Mouse (Mus musculus) erythroblast, embryonic 14.5 days (primary cell): ENCODE results near the gene Abi1. TPM values are rescaled to one million over a fixed set of nuclear protein-coding genes. Genes with fewer than 3 reads are reported as not detected.
"Not testable (repeated sequence)": the region's sequence is repeated elsewhere in the genome, so short reads cannot be mapped to it uniquely, and the experiment has no call there.

ENCODE experiments used
- H3K27me3 ChIP-seq: 2 replicates; pipeline ENCODE4 v1.6.1; 2012; ENCODE audit warnings: inconsistent platforms; ENCODE audit not compliant: control insufficient read depth
- H3K36me3 ChIP-seq: 2 replicates; pipeline ENCODE4 v1.6.1; 2012; ENCODE audit warnings: mild to moderate bottlenecking, inconsistent platforms; ENCODE audit not compliant: control insufficient read depth
- H3K4me1 ChIP-seq: 2 replicates; pipeline ENCODE4 v1.6.1; 2012; ENCODE audit warnings: inconsistent platforms; ENCODE audit not compliant: control insufficient read depth
- H3K4me3 ChIP-seq: replicated peaks from 2 replicates; pipeline ENCODE3; 2012; ENCODE audit warnings: moderate library complexity, mild to moderate bottlenecking, inconsistent platforms
- H3K9me3 ChIP-seq: 2 replicates; pipeline ENCODE4 v1.6.1; 2012; ENCODE audit warnings: low read length, inconsistent platforms, mixed read lengths; ENCODE audit not compliant: control insufficient read depth
- GATA1 ChIP-seq: IDR thresholded peaks from 2 replicates; pipeline ENCODE4 v1.6.1; 2012; ENCODE audit warnings: low read length, inconsistent platforms, mixed read lengths
- TAL1 ChIP-seq: IDR thresholded peaks from 3 replicates; pipeline ENCODE4 v1.6.1; 2012; ENCODE audit warnings: low read length, inconsistent platforms, mixed read lengths
- polyA plus RNA-seq: library from polyadenylated mRNA; stranded (reverse); fragments of >175 nt; gene quantifications from 2 replicates; pipeline ENCODE4 v1.2.3, GENCODE M21; 2012

The Abi1 gene
- polyA plus RNA-seq, 1 experiment, result 2.4 TPM

DNA sequence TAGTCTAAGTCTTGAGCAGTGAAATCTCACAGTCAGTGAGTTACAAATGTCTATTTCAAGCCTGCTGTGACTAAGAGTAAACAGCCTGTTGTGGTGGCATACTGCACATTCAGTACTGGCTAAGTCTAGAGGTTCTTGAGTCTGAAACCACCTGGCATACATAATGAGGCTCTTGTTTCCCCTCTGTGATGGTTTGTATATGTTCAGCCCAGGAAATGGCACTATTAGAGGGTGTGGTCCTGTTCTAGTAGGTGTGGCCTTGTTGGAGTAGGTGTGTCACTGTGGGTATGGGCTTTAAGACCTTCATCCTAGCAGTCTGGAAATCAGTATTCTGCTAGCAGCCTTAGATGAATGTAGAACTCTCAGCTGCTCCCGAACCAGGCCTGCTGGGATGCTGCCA, 82.6 kb downstream of the Abi1 start:
- Histone ChIP-seq H3K4me3 (no peak overlapping the region), H3K36me3 (peaks cover 33% of the 10 kb centered on the region), H3K9me3 (no peaks in the 10 kb centered on the region), H3K4me1 (peaks cover 13% of the 10 kb centered on the region), H3K27me3 (no peaks in the 10 kb centered on the region)
- TF ChIP-seq TAL1, result no peak
- TF ChIP-seq GATA1, result no peak

DNA sequence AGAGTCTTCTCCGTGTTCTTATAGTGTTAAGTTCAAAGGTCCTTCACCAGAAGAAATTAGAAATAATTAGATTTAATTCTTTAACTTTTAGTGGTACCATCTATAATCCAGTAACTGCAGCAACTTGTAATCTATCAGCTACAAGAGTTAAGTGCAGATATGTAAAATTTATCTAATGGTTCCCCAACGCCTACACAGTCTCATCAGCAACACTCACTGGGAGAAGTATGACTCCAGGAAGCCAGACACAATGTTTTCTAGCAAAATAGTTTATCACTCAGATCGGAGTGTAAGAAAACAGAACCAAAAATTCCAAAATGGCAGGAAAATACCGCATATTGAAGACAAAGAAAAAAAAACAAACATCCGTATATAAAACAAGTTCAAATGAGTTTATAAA, 84.1 kb downstream of the Abi1 start:
- H3K4me1 ChIP-seq, result peaks cover 13% of the 10 kb centered on the region
- H3K4me3 ChIP-seq, result no peak overlapping the region
- no peaks in the 10 kb centered on the region for H3K27me3 ChIP-seq
- TF ChIP-seq TAL1 (no peak), GATA1 (no peak)
- H3K9me3 ChIP-seq, result no peaks in the 10 kb centered on the region
- peaks cover 34% of the 10 kb centered on the region for H3K36me3 ChIP-seq

DNA sequence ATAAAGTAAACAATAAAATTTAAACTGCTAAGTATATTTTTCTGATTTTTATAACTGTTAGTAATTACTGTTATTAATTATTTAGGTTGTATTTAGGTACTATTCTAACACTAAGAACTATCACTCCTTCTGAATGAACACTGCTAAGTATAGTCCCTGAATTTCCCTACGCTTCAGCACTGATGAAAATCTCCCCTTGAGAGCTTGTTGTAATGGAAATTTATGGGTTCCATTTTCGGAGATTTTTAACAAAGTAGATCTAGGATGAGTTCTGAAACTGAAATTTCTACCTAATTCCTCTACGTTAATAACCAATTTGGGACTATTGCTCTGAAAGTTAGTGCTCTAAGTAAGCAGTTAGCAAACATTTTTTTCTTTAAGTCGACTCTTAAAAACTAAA, 85.8 kb downstream of the Abi1 start:
- Histone ChIP-seq H3K36me3 (peaks cover 36% of the 10 kb centered on the region), H3K4me1 (peaks cover 18% of the 10 kb centered on the region), H3K9me3 (no peaks in the 10 kb centered on the region), H3K4me3 (no peak overlapping the region), H3K27me3 (no peaks in the 10 kb centered on the region)
- TF ChIP-seq GATA1 (no peak), TAL1 (no peak)

DNA sequence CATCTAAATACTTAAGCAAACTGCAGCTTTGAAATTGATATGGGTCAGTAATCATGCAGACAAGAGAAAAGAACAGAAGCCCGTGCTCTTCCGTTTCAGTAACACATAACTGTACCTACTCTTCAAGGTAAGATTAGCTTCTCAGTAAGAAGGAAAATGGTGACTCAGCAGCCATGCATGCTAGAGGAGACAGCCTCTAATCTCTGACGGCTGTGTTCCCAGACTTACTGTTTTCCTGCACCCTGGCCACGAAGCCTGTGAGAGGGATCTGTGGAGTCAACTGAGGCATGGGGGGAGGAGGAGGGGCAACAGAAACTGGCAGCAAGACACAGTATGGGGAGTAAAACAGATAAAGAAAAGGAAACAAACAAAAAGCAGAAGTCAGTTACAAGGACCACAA, 90.1 kb downstream of the Abi1 start:
- H3K36me3 ChIP-seq, result peaks cover 44% of the 10 kb centered on the region
- TF ChIP-seq GATA1, result no peak
- no peak for TF ChIP-seq TAL1
- peaks cover 4% of the 10 kb centered on the region for H3K4me1 ChIP-seq
- no peaks in the 10 kb centered on the region for H3K27me3 ChIP-seq
- no peaks in the 10 kb centered on the region for H3K9me3 ChIP-seq
- H3K4me3 ChIP-seq, result no peak overlapping the region

DNA sequence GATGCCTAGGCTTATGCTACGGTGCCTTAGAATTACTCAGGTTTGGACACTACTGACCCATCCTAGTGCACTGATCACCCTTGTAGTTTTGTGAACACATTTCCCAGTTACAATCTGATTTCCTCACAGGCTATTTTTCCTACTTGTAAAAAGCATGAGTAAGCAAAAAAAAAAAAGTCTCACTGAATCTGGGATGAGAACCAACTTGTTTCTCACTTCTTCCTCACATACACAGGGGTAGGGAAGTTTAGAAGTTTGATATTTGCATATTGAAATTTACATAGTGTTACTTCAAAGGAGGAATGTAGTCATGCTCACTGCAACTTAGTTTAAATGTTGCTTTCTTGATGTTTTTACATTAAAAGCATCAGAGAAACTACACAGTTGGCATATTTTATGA, 106.5 kb downstream of the Abi1 start:
- peaks cover 76% of the 10 kb centered on the region for H3K36me3 ChIP-seq
- H3K9me3 ChIP-seq, result no peaks in the 10 kb centered on the region
- H3K4me3 ChIP-seq, result no peak overlapping the region
- H3K4me1 ChIP-seq, result no peaks in the 10 kb centered on the region
- no peak for TF ChIP-seq TAL1
- no peak for TF ChIP-seq GATA1
- no peaks in the 10 kb centered on the region for H3K27me3 ChIP-seq

DNA sequence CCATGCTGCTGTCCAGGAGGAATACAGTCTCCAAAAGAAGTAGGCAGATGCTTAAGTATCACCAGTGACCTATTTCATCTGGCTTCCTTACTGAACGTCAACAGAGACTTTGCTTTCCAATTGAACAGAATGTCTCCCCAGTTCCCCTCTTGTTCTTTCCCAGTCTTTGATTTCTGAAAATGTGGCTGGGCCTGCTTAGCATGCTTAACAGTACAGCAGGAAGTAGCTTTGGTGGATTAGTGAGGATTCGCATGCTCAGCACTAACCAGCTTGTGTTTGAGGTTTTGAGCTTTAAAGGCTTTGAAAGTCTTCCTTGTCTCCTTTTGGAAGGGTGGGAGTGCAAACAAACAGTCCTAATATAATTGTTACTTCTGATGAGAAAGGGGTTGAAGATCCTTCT, 111.8 kb downstream of the Abi1 start:
- no peak for TF ChIP-seq GATA1
- no peak for TF ChIP-seq TAL1
- Histone ChIP-seq H3K4me1 (no peaks in the 10 kb centered on the region), H3K36me3 (peaks cover 51% of the 10 kb centered on the region), H3K27me3 (no peaks in the 10 kb centered on the region), H3K4me3 (no peak overlapping the region), H3K9me3 (no peaks in the 10 kb centered on the region)

DNA sequence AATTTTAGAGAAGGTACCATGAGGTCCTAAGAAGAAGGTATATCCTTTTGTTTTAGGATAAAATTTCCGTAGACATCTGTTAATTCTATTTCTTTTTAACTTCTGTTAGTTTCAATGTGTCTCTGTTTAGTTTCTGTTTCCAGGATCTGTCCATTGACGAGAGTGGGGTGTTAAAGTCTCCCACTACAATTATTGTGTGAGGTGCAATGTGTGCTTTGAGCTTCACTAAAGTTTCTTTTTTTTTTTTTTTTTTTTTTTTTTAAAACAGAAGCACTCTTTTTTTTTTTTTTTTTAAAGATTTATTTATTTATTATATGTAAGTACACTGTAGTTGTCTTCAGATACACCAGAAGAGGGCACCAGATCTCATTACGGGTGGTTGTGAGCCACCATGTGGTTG, 114.1 kb downstream of the Abi1 start:
- H3K9me3 ChIP-seq, H3K27me3 ChIP-seq, H3K4me3 ChIP-seq, H3K4me1 ChIP-seq: not testable (repeated sequence)
- H3K36me3 ChIP-seq, result peaks cover 40% of the 10 kb centered on the region

DNA sequence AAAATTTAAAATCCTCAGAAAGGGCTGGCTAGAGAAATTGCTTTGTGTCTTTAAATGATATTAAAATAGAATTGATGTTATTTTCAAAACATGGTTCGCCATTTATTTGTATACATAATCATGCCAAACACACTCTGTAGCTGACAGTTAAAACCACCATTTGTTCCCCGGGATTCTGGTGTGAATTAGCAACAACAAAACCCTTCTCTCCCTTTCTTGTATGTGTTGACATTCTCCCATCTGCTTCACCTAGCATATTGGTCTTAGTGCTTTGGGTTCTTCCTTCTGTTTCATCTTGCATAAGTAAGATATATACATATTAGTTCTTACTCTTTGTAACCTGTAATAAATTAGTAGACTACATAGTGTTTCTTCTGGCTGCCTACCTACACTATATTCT, 121.4 kb downstream of the Abi1 start:
- TF ChIP-seq TAL1 (no peak), GATA1 (no peak)
- no peak overlapping the region for H3K4me3 ChIP-seq

DNA sequence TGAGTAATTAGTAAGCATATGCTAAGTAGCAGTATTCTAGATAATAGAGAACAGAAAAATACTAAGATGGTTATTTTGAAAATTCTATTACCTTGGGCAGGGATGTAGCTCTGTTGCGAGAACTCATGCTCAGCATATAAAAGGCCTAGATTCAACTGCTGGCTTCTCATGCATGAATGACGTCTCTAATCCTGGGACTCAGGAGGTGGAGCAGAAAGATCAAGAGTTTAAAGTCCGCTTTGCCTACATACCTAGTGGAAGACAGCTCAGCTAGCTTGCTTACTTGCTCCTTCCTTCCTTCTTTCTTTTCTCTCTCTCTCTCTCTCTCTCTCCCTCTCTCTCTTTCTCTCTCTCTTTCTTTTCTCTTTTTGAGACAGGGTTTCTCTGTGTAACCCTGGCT, 125.6 kb downstream of the Abi1 start:
- Histone ChIP-seq H3K4me1 (no peaks in the 10 kb centered on the region), H3K9me3 (no peaks in the 10 kb centered on the region), H3K36me3 (peaks cover 77% of the 10 kb centered on the region), H3K4me3 (no peak overlapping the region), H3K27me3 (no peaks in the 10 kb centered on the region)
- TF ChIP-seq GATA1 (no peak), TAL1 (no peak)

More for the DNA sequence above, 121.4 kb downstream of the Abi1 start:
- peaks cover 57% of the 10 kb centered on the region for H3K36me3 ChIP-seq
- H3K4me1 ChIP-seq, result no peaks in the 10 kb centered on the region
- no peaks in the 10 kb centered on the region for H3K27me3 ChIP-seq
- no peaks in the 10 kb centered on the region for H3K9me3 ChIP-seq

DNA sequence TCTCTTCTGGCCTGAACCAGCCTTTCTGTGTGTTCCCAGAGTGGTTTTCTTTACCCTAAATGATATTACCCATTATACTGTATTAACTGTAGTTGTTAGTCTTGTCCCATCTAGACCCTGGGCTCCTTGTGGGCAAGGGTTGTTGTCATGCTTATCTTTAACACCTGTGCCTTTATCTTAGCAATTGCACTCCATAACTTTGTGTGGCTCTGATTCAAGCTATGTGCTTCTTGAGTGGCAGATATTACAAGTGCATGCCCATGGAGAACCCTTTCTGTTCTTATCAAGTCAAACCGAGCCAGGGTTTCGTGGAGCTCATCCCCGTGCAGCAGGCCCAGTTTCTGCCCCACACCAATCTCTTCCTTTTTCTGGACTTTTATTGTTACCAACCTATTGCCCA, 136.1 kb downstream of the Abi1 start:
- H3K4me1 ChIP-seq, result peaks cover 9% of the 10 kb centered on the region
- no peaks in the 10 kb centered on the region for H3K9me3 ChIP-seq
- TF ChIP-seq GATA1, result no peak
- no peak for TF ChIP-seq TAL1
- peaks cover 71% of the 10 kb centered on the region for H3K36me3 ChIP-seq
- no peaks in the 10 kb centered on the region for H3K27me3 ChIP-seq
- no peak overlapping the region for H3K4me3 ChIP-seq
